Mouse (Mus musculus) cerebellum, adult 2 months (tissue): ENCODE results near the gene Fbln2.

Experiments
- CTCF ChIP-seq: fragments of 200-500 bp; IDR thresholded peaks from 2 replicates; pipeline ENCODE4 v1.5.1; 2011; ENCODE audit warnings: low read depth, mild to moderate bottlenecking, control low read depth, low read length, moderate library complexity, borderline replicate concordance; ENCODE audit not compliant: insufficient read depth
- POLR2A ChIP-seq: fragments of 200-500 bp; IDR thresholded peaks from 2 replicates; pipeline ENCODE4 v1.6.1; 2011; ENCODE audit warnings: low read length, control low read depth, borderline replicate concordance; ENCODE audit not compliant: insufficient read depth

GRCm38 (mm10) chr6:91220062-91220461 lies 7.8 kb downstream of the Fbln2 start:
- TF ChIP-seq CTCF, result no peak
- TF ChIP-seq POLR2A, result no peak
